Mouse (Mus musculus): ENCODE data around the gene Sco2. TPM values are rescaled to one million over a fixed set of nuclear protein-coding genes. Genes with fewer than 3 reads are reported as not detected.

Sco2 gene
- total RNA-seq, 2 experiments from 2014 or later: 0.23 TPM; not detected in 1

DNA sequence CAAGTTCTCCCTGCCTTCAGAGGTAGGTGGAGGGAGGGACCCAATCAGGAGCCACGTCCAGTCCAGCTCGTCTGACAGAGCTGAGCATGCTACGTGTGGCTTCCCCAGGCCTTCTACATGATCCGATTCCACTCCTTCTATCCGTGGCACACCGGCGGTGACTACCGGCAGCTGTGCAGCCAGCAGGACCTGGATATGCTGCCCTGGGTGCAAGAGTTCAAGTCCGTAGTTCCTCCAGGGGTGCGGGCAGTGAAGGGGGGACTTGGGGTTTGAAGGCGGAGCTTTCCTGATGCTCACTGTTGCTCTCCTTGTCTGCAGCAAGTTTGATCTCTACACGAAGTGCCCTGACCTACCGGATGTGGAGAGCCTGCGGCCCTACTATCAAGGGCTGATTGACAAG, 37.2 kb downstream of the Sco2 start:
- ATAC-seq (replicated peaks; ENCODE audit: low FRiP score, poor library complexity, severe bottlenecking): no peak

GRCm38 (mm10) chr15:89334774-89335537, 38.7 kb downstream of the Sco2 start:
- ATAC-seq (replicated peaks; ENCODE audit: low FRiP score, poor library complexity, severe bottlenecking): no peak

GRCm38 (mm10) chr15:89334271-89334670, 39.4 kb downstream of the Sco2 start, which contains the start of gene Miox:
Miox (plus strand) TSS chr15:89334398.
- ATAC-seq (replicated peaks; ENCODE audit: low FRiP score, poor library complexity, severe bottlenecking): no peak

DNA sequence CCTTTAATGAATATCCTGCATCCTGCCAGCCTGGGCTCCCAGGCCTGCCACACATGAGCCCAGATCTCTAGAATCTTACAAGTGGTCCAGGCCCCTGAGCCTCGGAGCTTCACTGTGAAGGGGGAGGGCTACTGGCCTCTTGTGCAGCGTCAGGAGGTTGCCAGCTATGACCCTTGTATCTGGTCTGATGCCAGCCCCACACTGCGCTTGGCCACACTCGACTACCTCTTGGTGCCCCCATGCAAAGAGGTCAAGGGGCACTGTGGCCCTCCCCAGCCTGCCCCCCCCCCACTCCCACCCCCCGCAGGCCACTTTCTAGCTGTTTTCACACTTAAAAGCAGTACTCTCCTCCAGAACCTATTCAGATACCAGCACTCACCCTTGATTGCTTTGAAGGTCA, 47.2 kb downstream of the Sco2 start:
- no peak for ATAC-seq (replicated peaks; ENCODE audit: low FRiP score, poor library complexity, severe bottlenecking)

DNA sequence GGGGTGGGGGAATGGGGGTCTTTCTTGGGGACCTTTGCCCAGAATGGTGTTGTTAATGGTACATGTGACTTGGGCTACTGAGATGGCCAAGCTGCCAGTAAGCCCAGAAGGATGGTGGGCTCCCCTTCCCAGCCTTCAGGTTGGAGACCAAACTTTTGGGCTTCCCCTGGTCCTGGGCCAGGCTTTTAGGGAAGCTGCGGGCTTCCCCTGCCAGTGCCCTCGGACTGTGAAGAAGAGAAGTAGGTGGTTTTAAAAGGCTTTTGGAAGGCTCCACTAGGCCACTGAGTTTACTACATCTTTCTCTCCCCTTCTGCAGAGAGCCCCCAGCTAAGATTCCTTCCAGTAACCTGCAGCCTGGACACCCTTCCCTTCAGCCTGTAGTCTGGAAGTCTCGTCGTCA, 50.0 kb downstream of the Sco2 start:
- ATAC-seq (replicated peaks; ENCODE audit: low FRiP score, poor library complexity, severe bottlenecking): no peak

DNA sequence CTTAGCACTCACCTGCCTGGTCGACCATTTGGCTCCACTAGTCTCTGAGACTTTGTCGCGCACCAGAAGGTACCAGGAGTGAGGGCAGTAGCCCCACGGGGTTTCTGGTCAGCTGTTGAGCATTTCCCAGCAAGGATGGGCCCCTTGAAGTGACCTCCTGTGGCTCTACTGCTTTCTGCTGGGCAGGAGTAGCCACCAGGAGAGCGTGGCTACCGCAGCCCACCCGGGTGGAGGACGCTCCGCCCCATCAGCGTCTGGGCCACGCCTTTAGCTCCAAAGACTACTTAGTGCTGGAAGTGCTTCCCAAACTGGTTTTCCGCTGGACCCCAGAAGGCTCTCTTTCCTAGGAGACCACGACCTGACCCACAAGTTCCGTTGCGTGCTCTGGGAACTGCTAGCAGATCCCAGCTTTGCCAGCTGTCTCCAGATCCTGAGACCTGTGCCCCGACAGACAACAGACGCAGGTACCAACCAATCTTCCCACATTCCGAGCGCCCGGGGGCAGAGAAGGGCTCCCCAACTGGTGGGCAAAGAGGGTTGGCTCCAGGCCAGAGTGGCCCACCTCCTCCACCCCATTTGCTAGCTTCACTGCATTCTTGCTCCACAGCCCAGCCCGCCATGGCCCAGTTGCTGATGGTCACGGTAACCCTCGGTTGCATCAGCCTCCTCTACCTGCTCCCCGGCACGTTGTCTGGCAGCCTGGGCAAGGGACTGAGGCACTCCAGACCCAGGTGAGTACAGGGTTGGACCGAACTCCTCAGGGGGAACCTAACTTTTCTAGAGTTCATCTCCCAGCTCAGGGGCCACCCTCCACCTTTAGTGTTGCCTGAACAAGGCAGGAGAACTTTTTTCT, 50.8 kb downstream of the Sco2 start, which contains the start of gene Adm2:
Adm2 (plus strand) TSS at position 51 of the 853 bp plus-strand sequence.
- no peak for ATAC-seq (replicated peaks; ENCODE audit: low FRiP score, poor library complexity, severe bottlenecking)

Other genes with a start within 250 kb of the Sco2 start
- gene Hdac10, start 245.1 kb downstream of the Sco2 start, total RNA-seq (2015; ENCODE audit: low replicate concordance): 4.3 TPM in 1 of 2 replicates, not detected in the other
- gene Hdac10, start 245.1 kb downstream of the Sco2 start, total RNA-seq (2017; ENCODE audit: low replicate concordance): 1.3 TPM in 1 of 2 replicates, not detected in the other
- gene Mapk12, start 233.1 kb downstream of the Sco2 start, total RNA-seq (2015; ENCODE audit: low replicate concordance): not detected in 2 replicates
- gene Mapk12, start 233.1 kb downstream of the Sco2 start, total RNA-seq (2017; ENCODE audit: low replicate concordance): 0.51 TPM in 1 of 2 replicates, not detected in the other
- 0.72 and 2.1 TPM in 2 replicates for gene Mapk11, start 224.2 kb downstream of the Sco2 start, total RNA-seq (2015; ENCODE audit: low replicate concordance)
- gene Mapk11, start 224.2 kb downstream of the Sco2 start, total RNA-seq (2017; ENCODE audit: low replicate concordance): 0.51 TPM in 1 of 2 replicates, not detected in the other
- gene Plxnb2, start 193.1 kb downstream of the Sco2 start, total RNA-seq (2015; ENCODE audit: low replicate concordance): 7.2 and 9.2 TPM in 2 replicates
- gene Plxnb2, start 193.1 kb downstream of the Sco2 start, total RNA-seq (2017; ENCODE audit: low replicate concordance): 1.9 and 8.2 TPM in 2 replicates
- gene Dennd6b, start 177.3 kb downstream of the Sco2 start, total RNA-seq (2015; ENCODE audit: low replicate concordance): 1.7 TPM in 1 of 2 replicates, not detected in the other
- 0.76 and 1.5 TPM in 2 replicates for gene Dennd6b, start 177.3 kb downstream of the Sco2 start, total RNA-seq (2017; ENCODE audit: low replicate concordance)
- 59.1 and 61.6 TPM in 2 replicates for gene Ppp6r2, start 162.3 kb downstream of the Sco2 start, total RNA-seq (2015; ENCODE audit: low replicate concordance)
- 55.4 and 79.1 TPM in 2 replicates for gene Ppp6r2, start 162.3 kb downstream of the Sco2 start, total RNA-seq (2017; ENCODE audit: low replicate concordance)
- 66.0 and 92.2 TPM in 2 replicates for gene Sbf1, start 58.5 kb downstream of the Sco2 start, total RNA-seq (2015; ENCODE audit: low replicate concordance)
- 93.9 and 115 TPM in 2 replicates for gene Sbf1, start 58.5 kb downstream of the Sco2 start, total RNA-seq (2017; ENCODE audit: low replicate concordance)
- gene Adm2, start 51.1 kb downstream of the Sco2 start, total RNA-seq (2015; ENCODE audit: low replicate concordance): not detected in 2 replicates
- not detected in 2 replicates for gene Adm2, start 51.1 kb downstream of the Sco2 start, total RNA-seq (2017; ENCODE audit: low replicate concordance)
- gene Miox, start 39.4 kb downstream of the Sco2 start, total RNA-seq (2015; ENCODE audit: low replicate concordance): not detected in 2 replicates
- gene Miox, start 39.4 kb downstream of the Sco2 start, total RNA-seq (2017; ENCODE audit: low replicate concordance): not detected in 2 replicates
- 71.4 and 96.8 TPM in 2 replicates for gene Lmf2, start 18.2 kb downstream of the Sco2 start, total RNA-seq (2015; ENCODE audit: low replicate concordance)
- gene Lmf2, start 18.2 kb downstream of the Sco2 start, total RNA-seq (2017; ENCODE audit: low replicate concordance): 63.3 and 84.0 TPM in 2 replicates
- gene Ncaph2, start 18.1 kb downstream of the Sco2 start, total RNA-seq (2015; ENCODE audit: low replicate concordance): 195 and 215 TPM in 2 replicates
- gene Ncaph2, start 18.1 kb downstream of the Sco2 start, total RNA-seq (2017; ENCODE audit: low replicate concordance): 221 and 330 TPM in 2 replicates
- gene Tymp, start 3.2 kb upstream of the Sco2 start, total RNA-seq (2015; ENCODE audit: low replicate concordance): not detected in 2 replicates
- not detected in 2 replicates for gene Tymp, start 3.2 kb upstream of the Sco2 start, total RNA-seq (2017; ENCODE audit: low replicate concordance)
- gene Odf3b, start 5.4 kb upstream of the Sco2 start, total RNA-seq (2015; ENCODE audit: low replicate concordance): not detected in 2 replicates
- not detected in 2 replicates for gene Odf3b, start 5.4 kb upstream of the Sco2 start, total RNA-seq (2017; ENCODE audit: low replicate concordance)
- not detected in 2 replicates for gene Klhdc7b, start 11.1 kb upstream of the Sco2 start, total RNA-seq (2015; ENCODE audit: low replicate concordance)
- not detected in 2 replicates for gene Klhdc7b, start 11.1 kb upstream of the Sco2 start, total RNA-seq (2017; ENCODE audit: low replicate concordance)
- gene Syce3, start 36.7 kb upstream of the Sco2 start, total RNA-seq (2015; ENCODE audit: low replicate concordance): not detected in 2 replicates
- gene Syce3, start 36.7 kb upstream of the Sco2 start, total RNA-seq (2017; ENCODE audit: low replicate concordance): not detected in 2 replicates
- gene Cpt1b, start 52.0 kb upstream of the Sco2 start, total RNA-seq (2015; ENCODE audit: low replicate concordance): 6.1 TPM in 1 of 2 replicates, not detected in the other
- gene Cpt1b, start 52.0 kb upstream of the Sco2 start, total RNA-seq (2017; ENCODE audit: low replicate concordance): 3.1 TPM in 1 of 2 replicates, not detected in the other
- 2.5 and 7.2 TPM in 2 replicates for gene C730034F03Rik, start 55.7 kb upstream of the Sco2 start, total RNA-seq (2015; ENCODE audit: low replicate concordance)
- 6.0 TPM in 1 of 2 replicates, not detected in the other for gene C730034F03Rik, start 55.7 kb upstream of the Sco2 start, total RNA-seq (2017; ENCODE audit: low replicate concordance)
- gene Gm44502, start 55.9 kb upstream of the Sco2 start, total RNA-seq (2015; ENCODE audit: low replicate concordance): 3.4 TPM in 1 of 2 replicates, not detected in the other
- 0.51 TPM in 1 of 2 replicates, not detected in the other for gene Gm44502, start 55.9 kb upstream of the Sco2 start, total RNA-seq (2017; ENCODE audit: low replicate concordance)
- gene Chkb, start 56.1 kb upstream of the Sco2 start, total RNA-seq (2015; ENCODE audit: low replicate concordance): 101 and 115 TPM in 2 replicates
- 44.9 and 46.9 TPM in 2 replicates for gene Chkb, start 56.1 kb upstream of the Sco2 start, total RNA-seq (2017; ENCODE audit: low replicate concordance)
- gene Mapk8ip2, start 80.1 kb upstream of the Sco2 start, total RNA-seq (2015; ENCODE audit: low replicate concordance): not detected in 2 replicates
- not detected in 2 replicates for gene Mapk8ip2, start 80.1 kb upstream of the Sco2 start, total RNA-seq (2017; ENCODE audit: low replicate concordance)
- gene Arsa, start 103.6 kb upstream of the Sco2 start, total RNA-seq (2015; ENCODE audit: low replicate concordance): 2.5 and 2.9 TPM in 2 replicates
- 2.1 and 3.7 TPM in 2 replicates for gene Arsa, start 103.6 kb upstream of the Sco2 start, total RNA-seq (2017; ENCODE audit: low replicate concordance)
- 0.72 TPM in 1 of 2 replicates, not detected in the other for gene Shank3, start 125.8 kb upstream of the Sco2 start, total RNA-seq (2015; ENCODE audit: low replicate concordance)
- 0.39 and 0.61 TPM in 2 replicates for gene Shank3, start 125.8 kb upstream of the Sco2 start, total RNA-seq (2017; ENCODE audit: low replicate concordance)
- not detected in 2 replicates for gene Acr, start 194.5 kb upstream of the Sco2 start, total RNA-seq (2015; ENCODE audit: low replicate concordance)
- gene Acr, start 194.5 kb upstream of the Sco2 start, total RNA-seq (2017; ENCODE audit: low replicate concordance): not detected in 2 replicates
- not detected in 2 replicates for gene Rabl2, start 218.1 kb upstream of the Sco2 start, total RNA-seq (2015; ENCODE audit: low replicate concordance)
- gene Rabl2, start 218.1 kb upstream of the Sco2 start, total RNA-seq (2017; ENCODE audit: low replicate concordance): 4.4 TPM in 1 of 2 replicates, not detected in the other